Mouse (Mus musculus): Measurements from ENCODE around the gene Xxylt1. TPM values are rescaled to one million over a fixed set of nuclear protein-coding genes. Genes with fewer than 3 reads are reported as not detected.

The Xxylt1 gene
- total RNA-seq, 2 experiments from 2014 or later, result 11.3 to 11.5 TPM

Other genes starting within 250 kb of the Xxylt1 start
- 10 to 100 TPM; 18.2 to 23.9 TPM for gene Acap2, start 119.8 kb upstream of the Xxylt1 start, total RNA-seq (2021)
- 10 to 100 TPM; 80.7 to 84.4 TPM for gene Ppp1r2, start 193.8 kb upstream of the Xxylt1 start, total RNA-seq (2021)
- gene Apod, start 233.4 kb upstream of the Xxylt1 start, total RNA-seq (2021), result 1 to 10 TPM; 2.6 to 2.9 TPM

Measured in heart, postnatal 25 days (tissue).